Mouse (Mus musculus) cerebellum, postnatal 36 days (tissue): ENCODE measurements around the gene Tnfaip8l3.
"Not testable (repeated sequence)": the region's sequence is repeated elsewhere in the genome, so short reads cannot be mapped to it uniquely, and the experiment has no call there.

Experiments
- DNase-seq, 2 experiments: peaks; one replicate each; pipeline ENCODE4 v3.0.0; 2021 to 2022; ENCODE audit warnings: mixed read lengths in 2 of 2

The Tnfaip8l3 gene

DNA sequence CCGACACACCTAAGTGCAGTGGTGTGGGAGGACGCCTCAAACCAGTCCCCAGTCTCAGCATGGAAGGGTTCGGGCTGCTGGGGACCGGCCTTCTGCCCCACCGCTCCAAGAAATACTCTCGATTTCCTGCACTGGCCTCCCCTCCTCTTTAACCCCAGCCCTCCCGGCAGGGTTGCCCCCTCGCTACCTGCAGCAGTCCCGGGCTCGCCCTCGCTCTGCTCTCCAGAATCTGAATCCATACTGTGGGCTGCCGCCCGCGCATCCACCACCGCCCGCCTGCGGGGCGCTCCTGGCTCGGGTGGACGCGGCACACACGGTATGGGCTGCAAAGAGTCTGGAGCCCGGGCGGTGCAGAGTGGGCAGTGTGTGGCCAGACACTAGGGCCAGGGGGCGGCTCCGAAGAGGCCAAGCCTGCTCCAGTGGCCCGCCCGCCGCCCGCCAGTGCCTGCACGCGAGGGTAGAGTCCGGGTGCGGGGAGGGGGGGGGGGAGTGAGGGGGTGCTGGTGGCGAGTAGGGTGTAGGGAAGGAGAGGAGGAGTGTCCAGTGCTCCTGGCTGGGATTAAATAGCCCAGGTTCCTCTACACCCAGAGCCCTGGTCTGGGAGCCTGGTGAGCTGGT lies at the start of gene Tnfaip8l3:
TSS of gene Tnfaip8l3 (minus strand) at position 357 of the 618 bp plus-strand sequence.
- peak; percentile 5 to 11 for DNase-seq

GRCm38 (mm10) chr9:54112726-54113125 lies 44.5 kb upstream of the Tnfaip8l3 start:
- DNase-seq = peak in 1 of 2 experiments; percentile 7

- no peak for DNase-seq
Measured at GRCm38 (mm10) chr9:54098636-54099035, 30.4 kb upstream of the Tnfaip8l3 start.

DNA sequence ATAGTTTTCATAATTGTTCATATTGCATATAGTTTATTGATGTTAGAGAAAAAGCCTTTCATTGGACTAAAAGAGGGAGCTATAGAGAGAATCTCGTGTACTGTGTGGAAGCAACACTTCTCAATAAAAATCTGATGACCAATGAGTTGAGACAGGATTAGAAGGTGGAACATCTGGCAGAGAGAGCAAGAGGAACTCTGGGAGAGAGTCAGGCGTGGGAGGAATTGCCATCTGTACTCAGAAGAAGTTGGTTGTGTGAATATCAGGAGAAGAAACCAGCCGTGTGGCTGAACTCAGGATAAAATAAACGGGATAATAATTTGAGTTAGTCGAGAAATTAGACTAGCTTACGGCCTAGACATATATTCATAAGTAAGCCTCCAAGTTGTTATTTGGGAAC lies 28.9 kb upstream of the Tnfaip8l3 start:
- DNase-seq = no peak

GRCm38 (mm10) chr9:54084245-54084644 lies 16.1 kb upstream of the Tnfaip8l3 start:
- DNase-seq = no peak

DNA sequence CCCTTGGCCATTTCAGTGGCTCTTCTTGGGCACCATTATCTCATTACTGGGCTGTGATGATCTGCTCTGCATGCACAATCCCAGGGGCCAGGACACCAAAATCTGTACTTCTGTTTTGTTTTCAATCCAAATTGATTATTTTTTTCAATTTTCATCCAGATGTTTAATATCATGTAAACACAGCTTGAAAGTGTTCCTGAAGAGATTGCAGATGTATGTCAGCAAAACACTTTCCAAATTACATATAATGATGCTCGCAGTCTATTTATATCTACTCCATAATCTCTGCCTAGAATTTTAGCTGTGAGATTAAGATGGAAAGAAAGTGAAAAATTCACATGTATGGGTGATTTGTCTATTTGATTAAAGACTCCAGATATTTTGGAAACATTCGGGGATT lies 9.6 kb upstream of the Tnfaip8l3 start:
- DNase-seq = no peak

- no peak for DNase-seq
Measured at GRCm38 (mm10) chr9:54074901-54075300, 6.7 kb upstream of the Tnfaip8l3 start.

GRCm38 (mm10) chr9:54073688-54074087 lies 5.5 kb upstream of the Tnfaip8l3 start:
- no peak for DNase-seq

GRCm38 (mm10) chr9:54071474-54072095 lies 3.4 kb upstream of the Tnfaip8l3 start:
- no peak for DNase-seq

DNA sequence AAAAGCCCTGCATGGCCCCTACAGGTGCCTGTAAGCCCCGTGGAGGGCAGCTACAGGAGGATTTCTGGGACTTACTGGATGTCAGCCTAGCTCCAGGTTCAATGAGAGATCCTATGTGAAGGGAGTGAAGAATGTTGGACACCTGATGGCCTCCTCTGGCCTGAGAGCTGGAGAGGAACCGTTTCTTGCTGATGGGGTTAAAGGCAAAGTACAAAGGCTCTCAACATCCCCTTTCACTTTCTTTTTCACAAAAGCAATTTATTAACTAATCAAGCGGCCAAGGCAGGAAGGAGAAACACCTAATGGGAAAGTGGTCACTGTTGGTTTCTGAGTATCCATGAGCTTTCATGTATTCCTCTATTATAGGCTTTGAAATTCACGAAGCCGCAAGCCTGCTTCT lies 1.0 kb upstream of the Tnfaip8l3 start:
- no peak for DNase-seq

GRCm38 (mm10) chr9:54068777-54069176 lies 589 bp upstream of the Tnfaip8l3 start:
- peak; percentile 62 to 63 for DNase-seq

DNA sequence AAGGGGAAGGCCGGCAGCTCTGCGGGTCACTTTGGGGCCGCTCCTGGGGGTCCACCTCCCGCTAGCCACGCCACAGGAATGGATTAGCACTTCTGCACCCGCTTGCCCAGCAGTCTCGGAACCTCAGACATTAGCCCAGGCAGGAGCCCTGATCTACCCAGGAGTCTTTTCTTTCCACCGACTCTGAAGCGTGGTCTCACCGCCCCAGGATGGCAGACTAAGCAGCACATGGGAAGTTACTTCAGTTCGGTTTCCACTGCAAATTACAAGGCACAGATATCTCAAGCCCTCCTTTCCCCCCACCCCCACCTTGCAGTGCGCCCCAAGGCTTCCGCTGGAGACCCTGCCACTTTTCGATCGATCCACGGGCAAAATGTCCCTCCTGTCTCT lies 551 bp downstream of the Tnfaip8l3 start:
- no peak for DNase-seq

DNA sequence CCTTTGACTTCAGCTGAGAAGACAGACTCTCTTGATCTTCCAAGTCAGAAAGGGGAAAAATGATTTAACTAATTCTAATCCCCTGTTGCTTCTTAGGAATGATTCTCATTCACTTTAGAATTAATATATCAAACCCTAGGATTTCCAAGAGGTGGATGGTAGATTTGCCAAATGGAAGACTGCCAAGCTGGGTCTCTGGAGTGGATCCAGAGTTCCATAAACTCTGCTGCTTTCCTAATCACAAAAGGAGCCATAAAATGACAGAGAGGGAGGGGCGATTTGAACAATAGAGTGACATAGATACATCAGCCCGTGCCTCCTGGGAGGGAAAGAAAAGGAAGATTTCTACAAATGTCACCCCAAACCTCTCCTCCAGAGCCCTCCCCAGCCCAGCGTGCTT lies 3.4 kb downstream of the Tnfaip8l3 start:
- DNase-seq = no peak

DNA sequence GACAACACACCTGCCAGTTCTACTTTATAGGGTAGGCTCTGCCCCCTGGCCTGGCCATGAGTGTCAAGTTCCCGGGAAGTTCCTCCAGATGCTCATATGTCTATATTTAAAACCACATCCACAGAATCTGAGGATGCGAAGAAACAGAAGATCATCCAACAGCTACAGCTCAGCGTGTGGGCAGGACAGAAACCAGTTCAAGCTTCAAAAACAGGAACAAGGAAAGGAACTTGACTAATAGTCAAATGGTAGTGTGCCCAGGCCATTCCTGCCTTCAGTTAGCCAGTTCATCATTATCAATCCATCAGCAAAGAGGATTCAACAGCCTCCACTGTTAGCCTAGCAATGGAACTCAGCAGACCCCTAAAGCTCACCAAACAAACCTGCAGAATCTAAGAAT lies 4.5 kb downstream of the Tnfaip8l3 start:
- no peak for DNase-seq

- DNase-seq = no peak
Measured at GRCm38 (mm10) chr9:54061666-54062065, 6.5 kb downstream of the Tnfaip8l3 start.

- no peak for DNase-seq
Measured at GRCm38 (mm10) chr9:54051298-54052068, 16.7 kb downstream of the Tnfaip8l3 start.

GRCm38 (mm10) chr9:54048978-54049377 lies 19.2 kb downstream of the Tnfaip8l3 start:
- DNase-seq = no peak

DNA sequence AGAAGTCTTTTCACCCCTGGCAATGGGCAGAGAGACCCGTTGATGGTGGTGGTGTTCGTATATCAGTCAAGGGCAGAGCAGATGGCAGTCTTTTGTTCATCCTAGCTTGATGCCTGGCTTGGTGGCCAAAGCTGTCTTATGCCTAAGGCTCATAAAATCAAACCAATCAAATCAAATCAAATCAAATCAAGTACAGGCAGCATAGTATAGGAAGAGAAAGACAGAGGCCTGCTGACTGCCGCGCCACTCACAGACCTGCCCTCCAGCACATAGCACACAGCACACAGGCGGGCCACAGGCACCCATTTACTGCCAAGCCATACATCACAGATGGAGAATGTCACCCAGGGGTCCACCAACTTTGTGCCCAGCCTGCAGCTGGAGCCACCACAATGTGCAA lies 25.1 kb downstream of the Tnfaip8l3 start:
- no peak for DNase-seq

GRCm38 (mm10) chr9:54037717-54038116 lies 30.5 kb downstream of the Tnfaip8l3 start:
- peak; percentile 18 to 21 for DNase-seq

DNA sequence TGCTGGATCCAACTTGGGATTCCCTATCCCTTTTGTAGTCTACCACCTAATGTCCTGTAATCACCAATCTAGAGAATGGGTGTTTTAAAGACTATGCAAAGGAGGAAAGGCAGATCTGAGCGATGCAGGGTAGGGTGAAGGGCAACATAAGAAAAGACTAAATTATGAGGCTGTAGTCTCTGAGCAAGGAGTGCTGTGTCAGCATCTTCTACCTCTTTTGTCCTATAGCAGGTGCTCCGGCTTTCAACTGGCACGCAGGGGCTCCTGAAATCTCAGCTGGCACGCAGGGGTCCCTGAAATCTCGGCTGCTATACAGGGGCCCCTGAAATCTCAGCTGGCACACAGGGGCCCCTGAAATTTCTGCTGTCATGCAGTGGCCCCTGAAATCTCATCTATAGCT lies 33.5 kb downstream of the Tnfaip8l3 start:
- no peak for DNase-seq

GRCm38 (mm10) chr9:54022795-54023194 lies 45.4 kb downstream of the Tnfaip8l3 start:
- no peak for DNase-seq

DNA sequence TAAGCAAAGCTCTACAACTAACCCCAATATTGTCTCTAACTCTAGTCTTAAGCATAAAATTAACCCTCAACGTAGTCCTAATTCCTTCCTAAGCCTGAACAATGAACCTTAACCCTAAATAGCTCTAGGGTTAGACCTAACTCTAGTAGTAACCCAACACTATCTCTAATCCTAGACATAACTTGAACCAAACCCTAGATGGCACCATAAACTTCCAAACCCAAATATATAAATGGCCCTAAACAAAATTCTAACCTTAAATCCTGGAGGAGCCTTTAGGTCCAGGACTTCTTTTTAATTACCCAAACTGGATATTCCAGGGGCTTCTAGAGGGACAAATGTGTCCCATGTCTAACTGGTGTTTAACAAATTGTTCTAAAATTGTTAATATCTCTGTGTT lies 73.7 kb downstream of the Tnfaip8l3 start:
- DNase-seq = no peak

DNA sequence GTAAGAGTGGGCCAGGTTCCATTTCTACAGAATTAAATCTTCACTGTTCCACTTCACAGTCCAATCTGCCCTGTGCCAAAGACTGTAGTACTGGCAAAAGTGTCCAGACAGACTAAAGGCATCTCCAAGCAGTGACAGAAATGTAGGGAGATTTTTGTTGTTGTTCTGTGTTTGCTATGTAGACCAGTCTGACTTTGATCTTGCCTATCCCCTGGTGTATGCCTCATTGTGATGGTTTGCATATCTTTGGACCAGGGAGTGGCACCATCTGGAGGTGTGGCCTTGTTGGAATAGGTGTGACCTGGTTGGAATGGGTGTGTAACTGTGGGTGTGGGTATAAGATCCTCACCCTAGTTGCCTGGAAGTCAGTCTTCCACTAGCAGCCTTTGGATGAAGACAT lies 75.6 kb downstream of the Tnfaip8l3 start:
- not testable (repeated sequence) for DNase-seq

- DNase-seq = peak; percentile 17 to 35
Measured at GRCm38 (mm10) chr9:53990921-53991320, 77.3 kb downstream of the Tnfaip8l3 start.
